Mouse (Mus musculus) layer of hippocampus, postnatal 10 days (tissue): ENCODE data around the gene Plekhm3. TPM values are rescaled to one million over a fixed set of nuclear protein-coding genes. Genes with fewer than 3 reads are reported as not detected.

Source experiments
- total RNA-seq, 2 experiments: library from RNA; stranded (reverse); gene quantifications; 2 replicates each; pipeline ENCODE4 v1.2.3; 2021

Gene Plekhm3
- total RNA-seq, 2 experiments from 2014 or later, result 21.7 to 26.2 TPM

Other genes with a start within 250 kb of the Plekhm3 start
- 1 to 10 TPM in 1 of 2 experiments, under 1 TPM in 1; 0.83 to 1.0 TPM for gene Fzd5, start 219.1 kb downstream of the Plekhm3 start, total RNA-seq
- gene Akr1cl, start 75.9 kb upstream of the Plekhm3 start, total RNA-seq, result not detected
- not detected for gene Cryge, start 94.3 kb upstream of the Plekhm3 start, total RNA-seq
- not detected for gene Crygd, start 106.6 kb upstream of the Plekhm3 start, total RNA-seq
- gene Crygc, start 116.9 kb upstream of the Plekhm3 start, total RNA-seq, result not detected
- not detected for gene Crygb, start 125.5 kb upstream of the Plekhm3 start, total RNA-seq
- 1 to 10 TPM in 1 of 2 experiments, under 1 TPM in 1; 0.78 to 1.7 TPM for gene Cryga, start 146.5 kb upstream of the Plekhm3 start, total RNA-seq
- 1 to 10 TPM in 1 of 2 experiments, not detected in 1; 2.2 TPM for gene Gm28845, start 162.7 kb upstream of the Plekhm3 start, total RNA-seq
- 10 to 100 TPM; 18.2 to 18.6 TPM for gene D630023F18Rik, start 166.4 kb upstream of the Plekhm3 start, total RNA-seq
- gene Idh1, start 229.7 kb upstream of the Plekhm3 start, total RNA-seq, result 100 to 1,000 TPM; 133 to 146 TPM
- gene Pikfyve, start 229.9 kb upstream of the Plekhm3 start, total RNA-seq, result 10 to 100 TPM; 37.3 to 37.9 TPM